Mouse (Mus musculus) activated CD4-positive, CD25-positive, alpha-beta regulatory T cell, adult 4 months (primary cell): Measurements from ENCODE around the gene Ap2a2. TPM values are rescaled to one million over a fixed set of nuclear protein-coding genes. Genes with fewer than 3 reads are reported as not detected.
"Not testable (repeated sequence)": the region's sequence is repeated elsewhere in the genome, so short reads cannot be mapped to it uniquely, and the experiment has no call there.

Experiments
- ATAC-seq: one replicate; pipeline ENCODE4 v1.8.0; 2017
- polyA plus RNA-seq, 2 experiments: library from polyadenylated mRNA; unstranded; fragments of 100-300 nt; shearing (Covaris generic); gene quantifications; one replicate each; pipeline ENCODE4 v1.2.1; 2017

Ap2a2 gene
- polyA plus RNA-seq, 2 experiments from 2014 or later: 13.4 to 15.5 TPM

DNA sequence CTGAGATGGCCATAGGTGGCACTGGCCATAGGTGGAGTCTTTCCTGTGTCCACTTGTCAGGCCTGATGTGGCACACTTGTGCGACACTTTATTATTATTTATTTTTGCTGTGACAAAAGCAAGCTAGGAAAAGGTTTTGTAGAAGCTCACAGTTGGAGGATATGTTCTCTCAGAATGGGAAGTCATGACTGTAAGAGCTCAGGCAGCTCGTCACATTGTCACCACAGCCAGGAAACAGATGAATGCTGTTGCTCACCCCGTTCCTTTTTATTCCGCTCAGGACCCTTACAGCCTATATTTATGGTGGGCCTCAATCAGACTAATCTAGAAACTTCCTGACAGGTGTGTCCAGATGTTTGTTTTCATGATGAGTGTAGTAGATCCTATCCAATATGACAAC, 1.5 kb upstream of the Ap2a2 start:
- ATAC-seq: no peak

DNA sequence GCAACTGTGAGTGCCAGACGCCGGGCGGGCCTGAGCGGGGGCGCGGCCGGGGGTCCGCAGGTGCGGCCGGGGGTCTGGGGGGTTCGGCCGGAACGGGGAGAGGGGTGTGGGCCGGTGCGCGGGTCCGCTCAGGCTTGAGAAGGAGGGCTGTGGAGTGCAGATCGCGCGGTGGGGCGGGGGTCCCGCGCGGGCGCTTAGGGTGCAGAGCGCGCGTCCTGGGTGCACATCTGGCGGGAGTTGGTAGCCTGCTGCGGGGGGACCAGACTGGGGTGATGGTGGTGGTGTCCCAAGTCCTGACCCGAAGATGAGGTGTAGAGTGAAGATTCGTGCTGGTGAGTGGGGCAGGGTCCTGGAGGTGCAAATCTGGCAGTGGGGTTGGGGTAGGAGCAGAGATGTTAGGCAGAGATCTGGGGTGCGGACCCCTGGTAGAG, 463 bp downstream of the Ap2a2 start:
- ATAC-seq: peak; percentile 10

DNA sequence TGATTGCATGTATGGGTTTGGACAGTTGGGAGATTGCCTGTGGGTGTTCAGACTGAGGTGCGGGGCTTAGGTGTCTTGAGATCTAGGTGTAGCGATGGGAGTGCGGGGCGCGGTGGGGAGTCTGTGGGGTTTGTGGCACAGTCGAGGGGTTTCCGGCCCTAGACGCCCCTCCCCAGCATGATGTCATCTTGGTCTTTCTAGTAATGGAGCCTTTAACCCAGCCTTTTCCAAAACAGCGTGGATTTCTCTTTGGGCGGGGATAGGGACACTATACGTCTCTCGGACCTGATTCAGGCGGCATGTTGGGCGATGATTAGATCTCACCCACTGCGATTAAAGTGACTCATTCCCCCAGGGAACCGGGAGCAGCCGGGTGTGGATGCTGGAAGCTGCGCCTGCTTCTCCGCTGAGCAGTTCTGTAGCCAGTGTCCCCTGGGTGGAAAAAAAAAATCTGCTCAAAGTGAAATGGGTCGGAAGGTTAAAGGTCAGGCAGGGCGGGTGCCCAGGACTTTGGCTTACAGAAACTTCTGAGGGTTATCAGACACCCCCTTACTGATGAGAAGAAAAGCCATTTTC, 967 bp downstream of the Ap2a2 start:
- ATAC-seq: peak; percentile 41

DNA sequence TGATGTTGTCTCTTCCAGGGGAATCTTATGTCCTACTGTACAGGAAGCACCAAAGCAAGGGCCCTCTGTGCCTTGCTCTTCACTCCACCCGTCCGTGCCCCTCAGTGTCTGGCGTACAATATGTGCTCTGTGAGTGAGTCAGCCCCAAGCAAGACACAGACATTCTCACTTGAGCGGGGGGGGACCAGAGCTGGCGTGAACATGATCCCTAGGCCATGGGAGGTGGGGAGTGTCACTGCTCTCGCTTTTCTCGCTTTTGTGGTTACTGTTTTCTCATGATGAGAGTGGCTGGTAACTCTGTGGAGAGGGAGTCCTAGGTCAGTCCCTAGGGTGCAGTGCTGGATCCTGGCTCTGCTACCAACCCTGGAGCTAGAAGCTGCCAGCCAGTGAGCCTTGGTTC, 2.6 kb downstream of the Ap2a2 start:
- no peak for ATAC-seq

DNA sequence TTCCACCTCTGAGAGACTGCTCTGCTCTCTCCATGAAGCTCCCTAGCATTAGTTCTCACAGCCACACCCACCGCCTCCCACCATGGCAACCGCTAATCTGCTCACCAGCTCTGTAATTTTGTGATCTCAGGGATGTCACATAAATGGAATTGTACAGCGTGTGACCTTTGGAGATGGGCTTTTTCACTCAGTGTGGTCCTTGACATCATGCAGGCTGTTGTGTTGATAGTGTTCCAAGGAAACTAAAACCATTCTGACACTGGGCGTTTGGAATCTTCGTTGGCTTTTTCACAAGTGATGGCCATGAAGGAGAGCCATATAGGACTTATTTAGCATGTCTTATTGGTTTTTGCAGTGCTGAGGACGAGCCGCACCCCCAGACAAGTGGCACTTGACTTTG, 4.6 kb downstream of the Ap2a2 start:
- ATAC-seq: no peak

DNA sequence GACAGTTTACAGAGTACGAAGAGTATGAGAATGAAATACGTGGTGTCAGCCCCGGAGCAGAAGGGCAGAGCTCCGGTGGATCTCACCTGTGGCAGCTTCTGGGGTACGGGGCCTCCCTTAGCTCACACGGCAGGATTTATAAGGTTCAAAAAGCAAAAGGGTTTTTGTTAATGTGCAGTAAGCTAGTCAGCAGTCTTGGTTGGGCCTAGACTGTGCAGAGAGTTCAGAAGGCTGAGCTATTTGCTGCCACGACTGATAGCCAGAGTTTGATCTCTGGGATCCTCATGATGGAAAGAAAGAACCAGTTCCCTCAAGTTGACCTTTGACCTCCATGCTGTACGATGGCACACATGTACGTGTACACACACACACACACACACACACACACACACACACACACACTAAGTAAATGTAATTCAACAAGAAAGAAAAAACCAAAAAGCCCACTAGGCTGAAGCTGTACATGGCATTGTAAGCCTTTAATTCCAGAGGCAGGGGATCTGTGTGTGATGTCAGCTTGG, 7.4 kb downstream of the Ap2a2 start:
- ATAC-seq: no peak

DNA sequence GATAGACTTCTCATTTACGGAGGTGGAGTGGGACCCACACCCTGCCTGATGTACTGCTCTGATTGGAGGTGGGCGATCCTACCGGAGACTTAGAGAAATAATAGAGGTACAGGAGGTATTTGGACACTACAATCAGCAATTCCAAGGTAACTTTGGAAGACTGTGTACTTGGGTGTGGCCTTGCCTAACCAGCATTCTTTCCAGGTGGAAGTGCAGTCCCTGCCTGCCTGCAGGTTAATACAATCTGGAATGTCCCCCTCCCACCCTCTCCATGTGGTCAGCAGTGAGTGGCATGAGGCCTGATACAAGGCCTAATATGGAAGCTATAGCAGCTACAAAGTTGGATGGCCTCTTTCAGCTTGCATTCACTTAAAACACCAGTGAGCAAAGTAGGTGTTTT, 7.9 kb downstream of the Ap2a2 start:
- no peak for ATAC-seq

DNA sequence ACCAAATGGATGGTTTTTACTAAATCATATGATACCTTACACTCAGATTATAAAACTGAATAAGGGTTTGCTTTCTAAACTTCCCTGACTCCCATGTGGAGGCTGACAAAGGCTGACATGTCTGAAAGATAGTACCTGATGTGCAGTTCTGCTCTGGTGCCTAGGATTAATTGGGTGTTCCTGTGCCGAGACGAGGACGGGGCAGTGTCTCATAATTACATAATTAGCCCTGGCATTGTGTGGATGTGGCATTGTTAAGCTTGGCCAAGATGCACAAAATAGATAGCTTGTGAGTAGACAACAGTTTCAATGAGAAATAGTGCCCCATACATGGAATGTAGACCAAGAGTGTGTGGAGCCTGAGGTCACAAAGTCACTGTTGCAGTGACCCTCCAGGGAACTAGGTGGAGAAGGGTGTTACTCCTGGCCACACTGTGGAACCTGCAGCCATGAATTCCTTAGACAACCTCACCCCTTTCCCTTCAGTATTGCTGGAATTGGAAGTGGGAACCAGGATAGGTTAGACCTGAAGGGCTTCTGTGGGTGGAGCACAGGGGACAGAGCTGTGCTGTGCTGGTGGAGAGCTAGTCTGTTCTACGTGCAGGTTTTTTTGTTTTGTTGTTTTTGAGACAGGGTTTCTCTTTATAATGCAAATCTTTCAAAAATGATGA, 8.8 kb downstream of the Ap2a2 start:
- ATAC-seq: no peak

DNA sequence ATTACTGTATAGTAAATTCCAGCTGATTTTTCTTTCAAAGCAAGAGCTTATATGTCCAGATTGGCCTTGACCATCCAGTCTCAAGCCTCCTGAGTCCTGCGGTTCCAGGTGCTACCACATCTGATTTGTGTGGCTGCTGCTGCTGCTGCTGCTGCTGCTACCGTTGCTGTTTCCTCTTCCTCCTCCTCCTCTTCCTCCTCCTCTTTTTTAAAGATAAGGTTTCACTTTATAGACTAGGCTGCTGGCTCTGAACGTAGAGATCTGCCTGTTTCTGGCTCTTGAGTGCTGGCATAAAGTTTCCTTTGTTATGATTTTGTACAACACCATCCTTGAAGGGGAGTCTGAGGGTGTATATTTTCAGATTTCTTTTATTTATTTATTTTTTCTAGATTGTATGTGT, 12.1 kb downstream of the Ap2a2 start:
- no peak for ATAC-seq

DNA sequence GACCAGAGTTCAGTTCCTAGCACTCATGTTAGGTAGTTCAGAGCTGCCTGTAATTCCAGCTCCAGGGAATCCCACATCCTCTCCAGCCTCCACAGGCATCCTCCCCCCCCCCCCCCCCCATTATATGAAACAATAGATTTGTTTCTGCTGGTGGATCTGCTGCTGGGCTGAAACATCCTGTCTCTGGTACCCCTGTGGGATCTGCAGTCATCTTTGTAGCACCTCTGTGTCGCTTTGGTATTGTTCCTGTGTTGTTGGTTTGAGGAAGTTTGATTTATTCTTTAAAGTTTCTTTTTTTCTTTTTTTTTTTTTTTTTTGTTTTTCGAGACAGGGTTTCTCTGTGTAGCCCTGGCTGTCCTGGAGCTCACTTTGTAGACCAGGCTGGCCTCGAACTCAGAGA, 13.5 kb downstream of the Ap2a2 start:
- no peak for ATAC-seq

DNA sequence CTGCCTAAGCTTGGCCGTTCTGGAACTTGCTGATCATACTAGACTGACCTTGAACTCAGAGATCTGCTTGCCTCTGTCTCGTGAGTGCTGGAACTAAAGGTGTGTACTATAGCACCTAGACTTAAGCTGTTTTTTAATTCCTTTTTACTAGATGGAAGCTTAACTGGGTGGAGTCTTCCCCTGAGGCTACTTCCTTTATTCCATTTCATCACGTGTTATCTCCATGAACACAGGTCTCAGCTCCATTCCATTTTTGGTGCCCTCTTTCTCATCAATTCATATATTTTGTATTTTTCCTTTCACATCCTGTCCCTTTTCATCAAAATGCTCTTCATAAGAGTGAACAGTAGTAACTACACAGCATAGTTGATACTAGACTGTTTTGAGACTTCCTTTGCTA, 15.8 kb downstream of the Ap2a2 start:
- ATAC-seq: no peak

DNA sequence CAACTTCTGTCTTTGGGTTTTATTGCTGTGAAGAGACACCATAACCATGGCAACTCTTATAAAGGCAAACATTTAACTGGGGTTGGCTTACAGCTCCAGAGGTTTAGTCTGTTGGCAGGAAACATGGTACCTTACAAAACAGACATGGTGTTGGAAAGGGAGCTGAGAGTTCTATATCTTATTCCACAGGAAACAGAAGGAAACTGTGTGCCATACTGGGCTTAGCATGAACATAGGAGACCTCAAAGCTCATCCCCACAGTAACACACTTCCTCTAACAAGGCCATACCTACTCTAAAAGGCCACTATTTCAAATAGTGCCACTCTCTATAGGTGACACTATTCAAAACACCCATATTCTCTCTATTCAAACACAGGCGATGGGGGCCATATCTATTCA, 16.5 kb downstream of the Ap2a2 start:
- ATAC-seq: peak; percentile 2

DNA sequence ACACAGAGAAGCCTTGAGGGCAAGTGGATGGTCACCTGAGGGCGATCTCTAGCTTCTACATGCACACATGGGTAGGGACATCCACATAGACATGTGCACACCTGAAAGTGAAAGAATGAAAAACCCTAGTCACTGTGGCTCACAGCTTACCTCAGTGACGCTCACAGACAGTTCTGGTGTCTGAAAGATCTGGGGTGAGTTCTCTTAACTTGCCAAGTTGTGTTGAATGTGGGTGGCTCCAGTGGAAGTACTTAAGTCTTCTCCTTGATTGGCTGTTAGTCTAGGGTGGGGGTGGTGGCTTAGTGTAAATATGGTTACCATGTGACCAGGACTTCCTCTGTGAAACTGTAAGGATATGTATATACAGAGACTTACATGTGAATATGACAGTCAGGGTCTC, 17.0 kb downstream of the Ap2a2 start:
- ATAC-seq: peak; percentile 94

DNA sequence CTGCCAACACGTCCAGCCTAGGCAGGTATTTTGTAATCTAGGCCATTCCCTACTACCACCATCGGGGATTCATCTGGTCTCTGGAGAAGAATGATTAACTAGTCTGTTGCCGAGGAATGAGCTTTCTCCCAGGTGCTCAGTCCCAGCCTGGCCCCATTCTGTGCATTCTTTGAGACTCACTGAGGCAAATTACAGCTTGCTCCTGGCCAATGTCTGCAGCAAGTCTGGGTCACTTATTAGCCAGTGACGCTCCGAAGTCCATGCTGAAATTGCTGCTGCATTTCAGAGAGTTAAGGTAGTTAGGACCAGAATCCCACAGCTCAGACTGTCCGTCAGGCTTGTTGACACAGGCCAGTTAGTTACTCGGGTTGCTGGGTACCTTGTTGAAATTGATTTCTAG, 19.4 kb downstream of the Ap2a2 start:
- no peak for ATAC-seq

DNA sequence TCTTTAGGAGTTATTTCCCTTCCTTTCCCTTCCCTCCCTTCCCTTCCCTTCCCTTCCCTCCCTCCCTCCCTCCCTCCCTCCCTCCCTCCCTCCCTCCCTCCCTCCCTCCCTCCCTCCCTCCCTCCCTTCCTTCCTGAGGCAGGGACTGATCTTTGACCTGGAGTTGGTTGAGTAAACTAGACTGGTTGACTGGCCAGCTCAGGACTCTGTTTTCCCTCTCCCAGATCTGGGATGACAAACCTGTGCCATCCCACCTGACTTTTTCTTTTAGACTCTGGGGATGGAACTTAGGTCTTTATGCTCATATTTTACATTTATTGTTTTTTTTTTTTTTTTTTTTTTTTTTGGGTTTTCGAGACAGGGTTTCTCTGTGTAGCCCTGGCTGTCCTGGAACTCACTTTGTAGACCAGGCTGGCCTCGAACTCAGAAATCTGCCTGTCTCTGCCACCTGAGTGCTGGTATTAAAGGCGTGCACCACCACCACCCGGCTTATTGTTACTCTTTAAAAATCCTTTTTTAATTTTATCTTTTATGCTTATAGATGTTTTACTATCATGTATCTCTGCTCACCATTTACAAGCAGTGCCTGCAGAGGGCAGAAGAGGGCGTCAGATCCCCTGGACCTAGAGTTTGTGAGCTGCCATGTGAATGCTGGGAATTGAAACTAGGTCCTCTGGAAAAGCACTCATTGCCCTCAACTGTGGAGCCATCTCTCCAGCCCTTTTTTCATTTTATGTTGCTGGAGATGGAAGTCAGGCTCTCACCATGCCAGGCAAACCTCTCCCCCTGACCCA, 22.3 kb downstream of the Ap2a2 start:
- ATAC-seq: no peak

DNA sequence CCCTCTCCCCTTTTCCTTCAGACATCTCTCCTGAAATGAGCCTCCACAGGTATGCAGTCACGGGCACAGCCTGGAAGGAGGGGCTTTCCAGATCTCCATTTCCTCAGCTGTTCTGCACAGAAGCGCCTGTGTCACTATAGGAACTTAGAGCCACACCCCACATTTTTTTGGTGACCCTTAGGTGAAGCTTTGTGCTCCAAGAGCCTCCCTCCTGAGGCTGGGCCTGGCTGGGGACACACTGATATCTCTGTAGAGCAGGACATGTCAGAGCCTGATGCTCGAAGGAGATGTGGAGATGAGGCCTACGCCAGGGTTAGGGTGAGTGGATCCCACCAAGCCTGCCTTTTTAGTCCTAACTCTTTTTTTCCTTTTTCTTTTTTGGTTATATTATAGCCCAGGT, 23.3 kb downstream of the Ap2a2 start:
- ATAC-seq: no peak

DNA sequence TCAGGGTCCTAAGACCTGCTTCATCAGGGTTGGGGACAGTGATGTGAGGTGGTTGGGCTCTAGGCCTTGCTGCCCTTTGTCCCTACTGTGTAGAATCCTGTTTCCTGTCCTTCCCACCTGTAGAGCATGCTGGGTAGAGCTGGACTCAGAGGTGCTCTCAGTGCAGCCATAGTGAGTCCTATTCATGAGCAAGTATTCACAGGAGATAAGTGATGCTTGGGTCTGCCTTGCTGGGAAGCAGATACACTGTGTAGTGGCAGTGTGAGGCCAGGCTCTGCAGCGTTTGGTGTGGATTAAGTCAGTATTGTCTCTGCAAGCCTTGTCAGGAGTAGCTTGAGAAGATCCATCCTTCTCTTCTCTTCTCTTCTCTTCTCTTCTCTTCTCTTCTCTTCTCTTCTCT, 23.9 kb downstream of the Ap2a2 start:
- no peak for ATAC-seq

DNA sequence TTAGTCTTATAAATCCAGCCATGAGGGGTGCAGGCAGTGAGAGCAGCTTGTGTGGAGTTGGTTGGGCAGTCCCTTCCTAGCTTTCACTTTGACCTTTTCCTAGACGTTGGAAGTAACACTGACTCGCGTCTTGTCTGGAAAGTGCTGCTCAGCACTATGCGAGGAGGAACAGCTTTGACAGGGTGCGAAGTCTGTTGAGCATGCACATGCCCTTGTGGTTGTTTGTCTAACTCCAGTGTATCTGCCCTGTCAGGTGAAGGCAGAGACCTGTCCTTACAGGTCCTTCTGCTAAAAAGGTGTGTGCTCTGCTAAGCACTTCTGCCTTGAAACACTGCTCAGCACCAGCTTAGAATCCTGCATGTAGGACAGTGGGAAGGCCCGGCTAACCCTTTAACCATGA, 26.9 kb downstream of the Ap2a2 start:
- no peak for ATAC-seq

DNA sequence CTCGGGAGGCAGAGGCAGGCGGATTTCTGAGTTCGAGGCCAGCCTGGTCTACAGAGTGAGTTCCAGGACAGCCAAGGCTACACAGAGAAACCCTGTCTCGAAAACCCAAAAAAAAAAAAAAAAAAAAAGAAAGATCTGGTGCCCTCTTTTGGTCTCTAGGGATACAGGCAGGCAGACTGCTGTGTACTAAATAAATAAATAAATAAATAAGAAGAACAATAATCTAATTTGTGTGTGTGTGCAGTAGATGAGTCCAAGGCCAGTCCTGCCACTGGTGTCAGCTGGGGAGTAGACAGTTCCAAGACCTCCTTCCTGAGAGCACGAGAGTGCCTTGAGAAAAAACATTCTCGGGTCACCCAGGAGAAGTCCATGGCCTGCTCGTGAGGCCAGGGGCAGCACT, 28.3 kb downstream of the Ap2a2 start:
- ATAC-seq: not testable (repeated sequence)

DNA sequence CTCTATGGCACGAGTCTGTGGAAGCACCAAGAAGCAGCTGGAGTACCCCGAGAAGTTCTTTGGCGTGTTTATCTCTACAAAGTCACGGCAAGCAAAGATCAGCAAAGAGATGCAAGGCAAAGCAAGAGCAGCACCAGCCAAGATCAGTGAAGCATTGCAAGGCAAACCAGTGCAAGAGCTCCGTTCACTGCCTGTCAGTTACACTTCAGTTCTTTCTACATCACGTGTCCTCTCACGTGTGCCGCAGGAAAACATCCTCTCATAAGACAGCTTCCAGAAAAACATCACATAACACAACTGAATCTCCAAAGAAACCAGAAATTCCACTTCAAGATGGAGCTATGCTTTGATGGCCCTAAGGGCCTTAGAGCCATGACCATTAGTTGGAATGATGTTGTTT, 29.0 kb downstream of the Ap2a2 start:
- no peak for ATAC-seq

DNA sequence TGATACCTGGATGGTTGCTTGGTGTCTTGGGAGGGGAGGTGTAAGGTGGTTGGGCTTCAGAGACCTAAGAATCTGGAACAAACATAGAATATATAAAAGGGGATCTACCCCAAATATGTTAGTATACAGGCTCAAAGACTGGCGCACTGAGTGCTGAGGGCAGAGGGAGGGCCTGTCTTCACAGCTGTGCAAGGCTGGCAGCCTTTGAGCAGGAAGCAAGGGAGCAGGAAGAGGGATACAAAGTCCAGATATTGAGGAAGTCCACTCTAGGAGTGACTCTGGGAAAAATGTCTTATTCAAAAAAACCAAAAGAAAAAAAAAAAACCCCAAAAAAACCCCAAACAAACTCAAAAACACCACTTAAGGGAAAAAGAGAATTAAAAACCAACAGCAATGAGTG, 30.1 kb downstream of the Ap2a2 start:
- no peak for ATAC-seq

DNA sequence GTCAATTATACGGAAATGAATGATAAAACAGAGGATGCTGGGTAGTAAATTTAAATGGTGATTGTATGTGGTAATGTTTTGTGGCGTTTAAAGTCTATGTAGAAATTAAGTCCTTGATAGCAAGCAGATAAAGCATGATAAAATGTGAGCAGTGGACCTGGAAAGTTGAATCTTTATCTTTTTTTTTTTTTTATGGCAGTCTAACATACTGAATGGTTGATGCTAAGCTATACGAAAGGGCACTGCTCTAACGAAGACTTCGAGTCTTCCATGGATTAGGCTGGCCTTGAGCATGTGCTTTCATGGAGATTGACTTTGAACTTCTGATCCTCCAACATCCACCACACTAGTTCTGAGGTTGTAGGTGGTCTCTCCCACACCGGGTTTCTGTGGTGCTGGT, 31.1 kb downstream of the Ap2a2 start:
- no peak for ATAC-seq

DNA sequence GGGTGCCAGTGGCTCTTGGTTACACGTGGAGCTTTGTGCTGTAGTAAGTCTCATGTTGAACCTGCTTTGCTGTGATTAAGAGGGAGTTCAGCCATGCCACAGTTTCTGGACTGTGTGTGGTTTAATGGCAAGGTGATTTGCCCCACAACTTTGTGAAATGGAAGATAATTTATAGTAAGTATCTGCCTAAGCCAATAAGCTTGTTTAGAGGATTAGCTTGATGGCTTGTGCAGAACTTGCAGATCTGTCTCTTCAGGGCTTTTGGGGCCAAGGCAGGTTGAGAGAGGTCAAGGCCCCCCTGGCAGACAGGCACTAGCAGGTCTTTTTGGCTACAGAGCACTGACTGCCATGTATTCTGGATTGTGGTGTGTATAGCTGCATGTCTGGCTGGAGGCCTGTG, 35.0 kb downstream of the Ap2a2 start:
- no peak for ATAC-seq

DNA sequence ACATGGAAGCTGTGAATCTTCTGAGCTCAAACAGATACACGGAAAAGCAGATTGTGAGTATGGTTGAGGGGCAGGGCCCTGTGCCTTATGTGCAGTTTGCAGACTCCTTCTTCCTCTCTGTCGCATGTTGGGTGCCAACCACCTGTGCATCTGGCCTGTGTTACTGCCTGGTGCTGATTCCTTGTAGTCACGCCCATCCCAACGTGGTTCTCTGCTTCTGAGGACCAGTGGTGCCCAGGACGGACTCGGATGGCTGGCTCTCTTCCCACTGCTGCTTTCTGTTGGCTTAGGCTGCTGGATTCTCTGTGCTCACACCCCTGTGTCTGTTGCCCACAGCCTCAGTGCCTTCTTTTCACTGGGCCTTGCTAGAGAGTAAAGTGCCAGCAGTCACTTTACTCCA, 35.6 kb downstream of the Ap2a2 start:
- ATAC-seq: no peak
